Mouse (Mus musculus): Measurements from ENCODE around the gene Otub2.

GRCm38 (mm10) chr12:103425729-103426470, 37.4 kb downstream of the Otub2 start, which contains the start of gene Ddx24:
- TF ChIP-seq CTCF (IDR thresholded peaks at IDR 0.05; ENCODE audit: low read depth, low read length) = no peak
- no peak for TF ChIP-seq TAL1 (conservative IDR thresholded peaks at IDR 0.05; ENCODE audit: low read depth, low read length)
- no peak for TF ChIP-seq GATA1 (IDR thresholded peaks at IDR 0.05; ENCODE audit: borderline replicate concordance, low read length)
- TF ChIP-seq POLR2AphosphoS5 (IDR thresholded peaks at IDR 0.05; ENCODE audit: insufficient replicate concordance, low read depth, low read length) = no peak

Data from G1E (cell line).